17 mouse cellular contexts compared by ENCODE assay signal in the genomic region with DNA sequence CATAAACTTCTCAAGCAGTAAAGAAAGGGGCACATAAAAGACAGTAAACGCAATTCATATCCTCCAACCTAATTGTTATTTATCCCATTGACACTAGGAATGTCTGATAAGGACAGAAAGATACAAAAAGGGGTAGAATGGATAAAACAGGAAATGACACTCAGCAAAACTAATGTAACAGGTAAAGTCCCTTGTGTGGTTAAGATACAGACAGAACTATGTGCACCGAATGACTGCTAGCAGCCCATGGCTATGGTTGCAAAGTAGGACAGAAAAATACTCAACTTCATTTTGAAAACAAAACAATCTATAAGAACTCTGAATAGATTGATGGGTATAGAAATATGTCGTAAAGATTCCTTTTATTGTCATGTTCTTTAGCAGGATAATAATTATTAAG.
"Had no signal": no experiment of that assay in that cellular context is flagged by ENCODE, and none has a peak within 500 bp of the region (broad histone marks: within the 10 kb centered on the region; RNA-seq: fewer than 3 reads in every experiment).

No protein-coding gene starts in this region.

- H3K4me3 ChIP-seq: liver, embryonic 15.5 days; lung, embryonic 15.5 days; midbrain, embryonic 10.5 days; midbrain, embryonic 12.5 days; myocyte; neural tube, embryonic 12.5 days; stomach, embryonic 15.5 days had no signal

- DNase-seq: liver, postnatal 0 days; lung, adult 2 months; lung, postnatal 4 days; midbrain, embryonic 14.5 days; right cerebral cortex, postnatal 14 days; thymus, postnatal 14 days; thymus, postnatal 36 days had no signal

- H3K36me3 ChIP-seq: liver, embryonic 15.5 days; lung, embryonic 15.5 days; midbrain, embryonic 10.5 days; midbrain, embryonic 12.5 days; neural tube, embryonic 12.5 days; stomach, embryonic 15.5 days had no signal

- ATAC-seq: liver, postnatal 0 days; lung, postnatal 0 days; midbrain, embryonic 16.5 days had no signal

- H3K4me1 ChIP-seq: liver, embryonic 15.5 days; lung, embryonic 15.5 days; midbrain, embryonic 10.5 days; midbrain, embryonic 12.5 days; neural tube, embryonic 12.5 days; stomach, embryonic 15.5 days had no signal

- H3K27me3 ChIP-seq: liver, embryonic 15.5 days; lung, embryonic 15.5 days; midbrain, embryonic 12.5 days; neural tube, embryonic 12.5 days; stomach, embryonic 15.5 days had no signal

- H3K27ac ChIP-seq: liver, embryonic 15.5 days; lung, embryonic 15.5 days; midbrain, embryonic 10.5 days; midbrain, embryonic 12.5 days; neural tube, embryonic 12.5 days; stomach, embryonic 15.5 days; stomach, postnatal 0 days had no signal
